ENCODE assay signal across 22 mouse cellular contexts in genomic region chr9:96750636-96751035, GRCm38 (mm10). TPM values are rescaled to one million over a fixed set of nuclear protein-coding genes. Genes with fewer than 3 reads are reported as not detected.
A peak's percentile ranks its signal among the peaks of the same experiment; 100 is the strongest.
DNase-seq lines count a peak whose midpoint lies in the region; TF ChIP-seq lines count a peak whose summit lies in the region.
"Had no signal": no experiment of that assay in that cellular context is flagged by ENCODE, and none has a peak within 500 bp of the region (broad histone marks: within the 10 kb centered on the region; RNA-seq: fewer than 3 reads in every experiment).

No protein-coding gene starts in this region.

- TF ChIP-seq POLR2A in CH12.LX (IDR thresholded peaks at IDR 0.05; ENCODE audit: low read depth, low read length) (peak; percentile 60), myocyte (IDR thresholded peaks at IDR 0.05; ENCODE audit: insufficient read length, low read depth) (no peak)

- no peak overlapping the region for H3ac ChIP-seq in myocyte (ENCODE audit: control insufficient read depth, insufficient read length)

- peak overlapping the region; percentile 60 for H3K4me2 ChIP-seq in CH12.LX (ENCODE audit: insufficient read depth, low read depth, poor library complexity, severe bottlenecking)
- peak overlapping the region; percentile 78 for H3K4me2 ChIP-seq in myocyte (ENCODE audit: low read depth)

- dilution Hi-C loops in CH12.LX (cut with MboI; ENCODE audit: extremely low pct_ligation_motif_present, extremely low pct_unique_long_range_greater_than_20kb, low sequenced_read_pairs) = no loop called here

- DNase-seq in CH12.LX (ENCODE audit: extremely low read depth) (peak; percentile 83), R1 (ENCODE audit: low read depth, low spot score) (peak; percentile 85), ZHBTc4 (ENCODE audit: low read depth, low spot score) (peak; percentile 82)
- DNase-seq in adrenal gland, postnatal 36 days = no peak
- no peak for DNase-seq in gastrocnemius, adult 18-20 months (ENCODE audit: low spot score)
- DNase-seq in heart, postnatal 25 days (ENCODE audit: low spot score) = no peak
- no peak for DNase-seq in kidney, postnatal 25 days
- DNase-seq: adrenal gland, adult 2 months; adrenal gland, adult 8-10 months; adrenal gland, postnatal 10 days; adrenal gland, postnatal 14 days; adrenal gland, postnatal 25 days; B cell, adult 2 months; cerebellum, adult 11 months; cerebellum, adult 11-12 months; cerebellum, adult 18-20 months; cerebellum, adult 2 months; cerebellum, adult 8-10 months; cerebellum, adult 9-10 months had no signal

- H3K4me1 ChIP-seq in CH12.LX (ENCODE audit: control insufficient read depth in 1 of 2, insufficient read depth in 2 of 2) = peaks cover 16 to 50% of the 10 kb centered on the region in 2 experiments

- no peak for TF ChIP-seq RAD21 in CH12.LX (IDR thresholded peaks at IDR 0.05; ENCODE audit: low read depth, low read length)

- in situ Hi-C loops in CH12.LX (cut with MboI; ENCODE audit: low pct_ligation_motif_present, low pct_unique_long_range_greater_than_20kb, low sequenced_read_pairs) = no loop called here

- H3K4me3 ChIP-seq in CH12.LX (replicated peaks in 1 of 3; ENCODE audit: low read depth in 2 of 3, low read length in 2 of 3, poor library complexity in 1 of 3) (peak overlapping the region; percentile 67 to 75 (median 72)), myocyte (no peak overlapping the region)

- peak overlapping the region; percentile 71 for H3K27ac ChIP-seq in CH12.LX (ENCODE audit: insufficient read depth, low read depth)

- intact Hi-C loops in heart, postnatal 25 days (cut with DNase I) = loop anchor here (10.0 kb wide), 1 partner anchor 46 kb away; no protein-coding TSS in a partner anchor

- TF ChIP-seq EP300 in CH12.LX (IDR thresholded peaks at IDR 0.05; ENCODE audit: low read length) = no peak

- no peak for TF ChIP-seq CTCF in CH12.LX (conservative IDR thresholded peaks at IDR 0.05 in 1 of 2, IDR thresholded peaks at IDR 0.05 in 1 of 2; ENCODE audit: low read depth in 2 of 2, low read length in 2 of 2)

- peak overlapping the region; percentile 88 for H3K9ac ChIP-seq in CH12.LX (ENCODE audit: insufficient read depth, low read depth)

- H3K9me3 ChIP-seq in CH12.LX (replicated peaks; ENCODE audit: low read length) = peaks cover 40% of the 10 kb centered on the region
- H3K9me3 ChIP-seq: G1E had no signal

- H3K79me2 ChIP-seq in CH12.LX (replicated peaks; ENCODE audit: control insufficient read depth, extremely low read depth, insufficient read depth, poor library complexity, severe bottlenecking) (peaks cover 37% of the 10 kb centered on the region), myocyte (ENCODE audit: control insufficient read depth, insufficient read depth) (peaks cover 25% of the 10 kb centered on the region)

- no peaks in the 10 kb centered on the region for H3K27me3 ChIP-seq in CH12.LX (replicated peaks)
- H3K27me3 ChIP-seq in myocyte (ENCODE audit: control insufficient read depth, insufficient read depth, insufficient read length) = no peaks in the 10 kb centered on the region
- H3K27me3 ChIP-seq: Patski had no signal

- peaks cover 43 to 54% of the 10 kb centered on the region in 2 experiments for H3K36me3 ChIP-seq in CH12.LX (replicated peaks in 1 of 2; ENCODE audit: control insufficient read depth in 1 of 2, insufficient read depth in 1 of 2, low read length in 1 of 2)
- H3K36me3 ChIP-seq in myocyte (ENCODE audit: control insufficient read depth, insufficient read depth) = peaks cover 42% of the 10 kb centered on the region
- H3K36me3 ChIP-seq: G1E had no signal

TF ChIP-seq in CH12.LX, 34 proteins besides CTCF, POLR2A, EP300 and RAD21:
- TF ChIP-seq MAX (IDR thresholded peaks at IDR 0.05; ENCODE audit: low read length) (peak; percentile 54; the same call in 1 of the 2 replicates), PAX5 (IDR thresholded peaks at IDR 0.05; ENCODE audit: low read length) (no peak), TBP (conservative IDR thresholded peaks at IDR 0.05; ENCODE audit: low read depth, low read length) (0 out of 2 replicates have a peak, but pooled peaks have one; percentile 72), ZKSCAN1 (IDR thresholded peaks at IDR 0.05; ENCODE audit: borderline replicate concordance, low read depth, low read length) (no peak), POLR2AphosphoS2 (IDR thresholded peaks at IDR 0.05; ENCODE audit: low read depth, low read length) (no peak), USF1 (IDR thresholded peaks at IDR 0.05; ENCODE audit: low read depth, low read length) (peak; percentile 51), ZC3H11A (IDR thresholded peaks at IDR 0.05; ENCODE audit: low read depth, low read length) (no peak), ETS1 (conservative IDR thresholded peaks at IDR 0.05; ENCODE audit: low read depth, low read length) (no peak), E2F4 (IDR thresholded peaks at IDR 0.05; ENCODE audit: insufficient replicate concordance, low read depth, low read length) (no peak), CHD2 (IDR thresholded peaks at IDR 0.05; ENCODE audit: low read length) (no peak), CHD1 (IDR thresholded peaks at IDR 0.05; ENCODE audit: low read depth, low read length) (no peak), GABPA (IDR thresholded peaks at IDR 0.05; ENCODE audit: insufficient replicate concordance, low read depth, low read length) (no peak), TCF12 (IDR thresholded peaks at IDR 0.05; ENCODE audit: low read depth, low read length) (no peak), MXI1 (IDR thresholded peaks at IDR 0.05; ENCODE audit: low read depth, low read length) (no peak), NRF1 (IDR thresholded peaks at IDR 0.05; ENCODE audit: low read depth, low read length) (peak; percentile 78), KAT2A (IDR thresholded peaks at IDR 0.05; ENCODE audit: insufficient replicate concordance, low read length) (no peak), BHLHE40 (IDR thresholded peaks at IDR 0.05; ENCODE audit: low read depth, low read length) (peak; percentile 88), USF2 (conservative IDR thresholded peaks at IDR 0.05; ENCODE audit: low read depth, low read length) (peak; percentile 50)
TF ChIP-seq in CH12.LX: peak in this region for 6.

TF ChIP-seq in myocyte, 11 proteins besides CTCF, POLR2A, EP300 and RAD21:
- TF ChIP-seq MYOD1 (IDR thresholded peaks at IDR 0.05; ENCODE audit: control insufficient read depth in 1 of 3, insufficient read length in 2 of 3, low read depth in 2 of 3) = no peak
- no peak for TF ChIP-seq TCF12 (IDR thresholded peaks at IDR 0.05; ENCODE audit: insufficient read depth, poor library complexity, severe bottlenecking)

RNA-seq across cellular contexts. Expression of gene Zbtb38, which starts 2.0 kb away (rescaled TPM):
- total RNA-seq in CH12.LX (2012; rRNA removed) (83.6 and 102 TPM in 2 replicates), CH12.LX (2014; rRNA removed) (67.9 and 68.8 TPM in 2 replicates)
- polyA plus RNA-seq in CH12.LX (2012; ENCODE audit: insufficient read length, low read depth) (51.7 and 53.0 TPM in 2 replicates), myocyte (2012; fragmentation: generic; extraction: Trizol) (9.1 TPM)
- total RNA-seq in adrenal gland, postnatal 36 days (2021) = 10 to 100 TPM; 56.1 to 75.8 TPM
- total RNA-seq in gastrocnemius, adult 18-20 months (2021) = 10 to 100 TPM; 35.0 to 35.9 TPM
- total RNA-seq in heart, postnatal 25 days (2021) = 10 to 100 TPM; 32.5 to 37.7 TPM

Comparison
In these comparisons a context has a peak if more than half of its experiments do, and no peak if none do; other contexts are left out.
1. DNase-seq: peak in CH12.LX (single experiment), R1 (single experiment) and ZHBTc4 (single experiment); none in adrenal gland, postnatal 36 days (0 of 2), gastrocnemius, adult 18-20 months (single experiment), heart, postnatal 25 days (single experiment) and kidney, postnatal 25 days (0 of 2).